Mouse (Mus musculus): Measurements from ENCODE around the gene Ift88.

GRCm38 (mm10) chr14:57459883-57460282 is 36.0 kb downstream of the Ift88 start:
- TF ChIP-seq CTCF (IDR thresholded peaks at IDR 0.05; ENCODE audit: borderline replicate concordance, insufficient read depth, low read length): no peak
- no peak for TF ChIP-seq POLR2A (IDR thresholded peaks at IDR 0.05; ENCODE audit: low read depth, low read length)

All from embryonic fibroblast, embryonic 13.5 days (primary cell).